Mouse (Mus musculus) forebrain, embryonic 10.5 days (tissue): ENCODE results near the gene Topbp1. TPM values are rescaled to one million over a fixed set of nuclear protein-coding genes. Genes with fewer than 3 reads are reported as not detected.
"Not testable (repeated sequence)": the region's sequence is repeated elsewhere in the genome, so short reads cannot be mapped to it uniquely, and the experiment has no call there.

Source experiments
- DNase-seq: peaks from one replicate; pipeline ENCODE4 v3.0.0-alpha.2; 2017; ENCODE audit warnings: low spot score; ENCODE audit errors: extremely low spot score
- H3K27ac ChIP-seq: fragments of 300-500 bp; sonication (generic); 2 replicates; pipeline ENCODE4 v1.5.1; 2016; ENCODE audit warnings: mild to moderate bottlenecking
- H3K27me3 ChIP-seq: fragments of 300-500 bp; sonication (generic); 2 replicates; pipeline ENCODE4 v1.6.1; 2016; ENCODE audit warnings: mild to moderate bottlenecking; ENCODE audit not compliant: poor library complexity, severe bottlenecking
- H3K36me3 ChIP-seq: fragments of 300-500 bp; sonication (generic); replicated peaks from 2 replicates; pipeline ENCODE4 v1.6.1; 2016; ENCODE audit warnings: mild to moderate bottlenecking, moderate library complexity
- H3K4me1 ChIP-seq: fragments of 300-500 bp; sonication (generic); 2 replicates; pipeline ENCODE4 v1.6.1; 2016
- H3K4me3 ChIP-seq: fragments of 300-500 bp; sonication (generic); 2 replicates; pipeline ENCODE4 v1.5.1; 2016; ENCODE audit warnings: mild to moderate bottlenecking, moderate library complexity
- H3K9me3 ChIP-seq: fragments of 300-500 bp; sonication (generic); 2 replicates; pipeline ENCODE4 v1.6.1; 2016; ENCODE audit warnings: mild to moderate bottlenecking, moderate library complexity
- WGBS: fragments of 180-500 bp; shearing (Covaris S2); methylation state at CpG from one replicate; pipeline ENCODE4 v1.1.7; 2016; 5-methylcytosine and 5-hydroxymethylcytosine counted together
- polyA plus RNA-seq: library from polyadenylated mRNA; unstranded; fragments of >200 nt; fragmentation: Nextera tagmentation; extraction: Ambion mirVana; gene quantifications from 2 replicates; pipeline ENCODE4 v1.2.1, GENCODE M21; 2016

Gene Topbp1
- polyA plus RNA-seq, 1 experiment from 2014 or later = 96.0 TPM

- no peak overlapping the region for H3K4me3 ChIP-seq
- 58% methylated on average over 3 of the region's 3 CpGs for WGBS
- DNase-seq = peak; percentile 35
- no peaks in the 10 kb centered on the region for H3K27me3 ChIP-seq
- H3K9me3 ChIP-seq = no peaks in the 10 kb centered on the region
- no peak overlapping the region for H3K27ac ChIP-seq
- H3K4me1 ChIP-seq = peaks cover 27% of the 10 kb centered on the region
- H3K36me3 ChIP-seq = peaks cover 10% of the 10 kb centered on the region
These were observed 2.3 kb upstream of the Topbp1 start for GRCm38 (mm10) chr9:103302666-103303065.

- under 1% methylated on average over 40 of the region's 40 CpGs for WGBS
- DNase-seq = no peak
These were observed 472 bp downstream of the Topbp1 start for GRCm38 (mm10) chr9:103305332-103306041.

GRCm38 (mm10) chr9:103309832-103310231, 4.8 kb downstream of the Topbp1 start:
- Histone ChIP-seq H3K36me3 (peaks cover 81% of the 10 kb centered on the region), H3K4me1 (peaks cover 28% of the 10 kb centered on the region)

More at GRCm38 (mm10) chr9:103305332-103306041, 472 bp downstream of the Topbp1 start:
- peaks cover 39% of the 10 kb centered on the region for H3K36me3 ChIP-seq
- H3K9me3 ChIP-seq = no peaks in the 10 kb centered on the region
- H3K27ac ChIP-seq = peak overlapping the region; percentile 98
- H3K27me3 ChIP-seq = no peaks in the 10 kb centered on the region
- H3K4me3 ChIP-seq = peak overlapping the region; percentile 94
- peaks cover 35% of the 10 kb centered on the region for H3K4me1 ChIP-seq

GRCm38 (mm10) chr9:103324678-103325077, 19.7 kb downstream of the Topbp1 start:
- Histone ChIP-seq H3K36me3 (peaks cover 100% of the 10 kb centered on the region), H3K4me3 (no peak overlapping the region)
- 89% methylated on average over 1 of the region's 2 CpGs for WGBS

More at GRCm38 (mm10) chr9:103309832-103310231, 4.8 kb downstream of the Topbp1 start:
- H3K9me3 ChIP-seq = no peaks in the 10 kb centered on the region
- no peak for DNase-seq
- H3K27ac ChIP-seq = no peak overlapping the region
- 91% methylated on average over 6 of the region's 6 CpGs for WGBS
- no peak overlapping the region for H3K4me3 ChIP-seq
- no peaks in the 10 kb centered on the region for H3K27me3 ChIP-seq

GRCm38 (mm10) chr9:103326449-103326848, 21.4 kb downstream of the Topbp1 start:
- no peaks in the 10 kb centered on the region for H3K27me3 ChIP-seq
- peaks cover 100% of the 10 kb centered on the region for H3K36me3 ChIP-seq
- 94% methylated on average over 9 of the region's 9 CpGs for WGBS
- no peak for DNase-seq
- no peak overlapping the region for H3K4me3 ChIP-seq
- no peak overlapping the region for H3K27ac ChIP-seq
- H3K4me1 ChIP-seq = no peaks in the 10 kb centered on the region
- H3K9me3 ChIP-seq = no peaks in the 10 kb centered on the region

More at GRCm38 (mm10) chr9:103324678-103325077, 19.7 kb downstream of the Topbp1 start:
- H3K9me3 ChIP-seq = no peaks in the 10 kb centered on the region
- H3K4me1 ChIP-seq = no peaks in the 10 kb centered on the region
- no peak overlapping the region for H3K27ac ChIP-seq
- no peak for DNase-seq
- no peaks in the 10 kb centered on the region for H3K27me3 ChIP-seq

- Histone ChIP-seq H3K36me3 (peaks cover 100% of the 10 kb centered on the region), H3K27me3 (no peaks in the 10 kb centered on the region), H3K9me3 (no peaks in the 10 kb centered on the region), H3K4me1 (no peaks in the 10 kb centered on the region), H3K27ac (no peak overlapping the region), H3K4me3 (no peak overlapping the region)
- DNase-seq = no peak
- 93% methylated on average over 6 of the region's 6 CpGs for WGBS
These were observed 27.6 kb downstream of the Topbp1 start for GRCm38 (mm10) chr9:103332663-103333062.

- H3K4me3 ChIP-seq = no peak overlapping the region
- no peaks in the 10 kb centered on the region for H3K4me1 ChIP-seq
- no peaks in the 10 kb centered on the region for H3K9me3 ChIP-seq
- no peaks in the 10 kb centered on the region for H3K27me3 ChIP-seq
- DNase-seq = no peak
- peaks cover 98% of the 10 kb centered on the region for H3K36me3 ChIP-seq
- H3K27ac ChIP-seq = no peak overlapping the region
These were observed 31.9 kb downstream of the Topbp1 start for GRCm38 (mm10) chr9:103336912-103337311.

- Histone ChIP-seq H3K36me3 (peaks cover 98% of the 10 kb centered on the region), H3K9me3 (no peaks in the 10 kb centered on the region)
- WGBS = 94% methylated on average over 4 of the region's 4 CpGs
These were observed 42.0 kb downstream of the Topbp1 start for GRCm38 (mm10) chr9:103347045-103347444.

GRCm38 (mm10) chr9:103347996-103348490, 43.0 kb downstream of the Topbp1 start:
- Histone ChIP-seq H3K4me1 (no peaks in the 10 kb centered on the region), H3K27me3 (no peaks in the 10 kb centered on the region), H3K27ac (no peak overlapping the region), H3K4me3 (no peak overlapping the region), H3K36me3 (peaks cover 98% of the 10 kb centered on the region), H3K9me3 (no peaks in the 10 kb centered on the region)
- DNase-seq = no peak
- 81% methylated on average over 1 of the region's 1 CpGs for WGBS

More at GRCm38 (mm10) chr9:103347045-103347444, 42.0 kb downstream of the Topbp1 start:
- Histone ChIP-seq H3K4me1 (no peaks in the 10 kb centered on the region), H3K27me3 (no peaks in the 10 kb centered on the region), H3K27ac (no peak overlapping the region), H3K4me3 (no peak overlapping the region)
- no peak for DNase-seq

- Histone ChIP-seq H3K36me3 (peaks cover 94% of the 10 kb centered on the region), H3K4me3 (no peak overlapping the region), H3K4me1 (no peaks in the 10 kb centered on the region), H3K27ac (no peak overlapping the region), H3K27me3 (no peaks in the 10 kb centered on the region), H3K9me3 (no peaks in the 10 kb centered on the region)
- DNase-seq = no peak
These were observed 43.8 kb downstream of the Topbp1 start for GRCm38 (mm10) chr9:103348791-103349190.

GRCm38 (mm10) chr9:103353500-103354260, 48.7 kb downstream of the Topbp1 start:
- 91% methylated on average over 7 of the region's 7 CpGs for WGBS
- H3K36me3 ChIP-seq = peaks cover 84% of the 10 kb centered on the region
- not testable (repeated sequence) for DNase-seq

GRCm38 (mm10) chr9:103357893-103358292, 52.9 kb downstream of the Topbp1 start:
- DNase-seq = no peak
- no peak overlapping the region for H3K27ac ChIP-seq
- no peaks in the 10 kb centered on the region for H3K27me3 ChIP-seq
- no peak overlapping the region for H3K4me3 ChIP-seq
- H3K36me3 ChIP-seq = peaks cover 85% of the 10 kb centered on the region
- H3K4me1 ChIP-seq = peaks cover 11% of the 10 kb centered on the region
- H3K9me3 ChIP-seq = no peaks in the 10 kb centered on the region

More at GRCm38 (mm10) chr9:103353500-103354260, 48.7 kb downstream of the Topbp1 start:
- H3K27me3 ChIP-seq, H3K9me3 ChIP-seq, H3K27ac ChIP-seq, H3K4me3 ChIP-seq, H3K4me1 ChIP-seq: not testable (repeated sequence)

- no peaks in the 10 kb centered on the region for H3K9me3 ChIP-seq
- DNase-seq = no peak
- H3K27ac ChIP-seq = no peak overlapping the region
- no peaks in the 10 kb centered on the region for H3K27me3 ChIP-seq
- H3K4me1 ChIP-seq = peaks cover 17% of the 10 kb centered on the region
- 100% methylated on average over 3 of the region's 4 CpGs for WGBS
- H3K4me3 ChIP-seq = no peak overlapping the region
- H3K36me3 ChIP-seq = peaks cover 89% of the 10 kb centered on the region
These were observed 53.5 kb downstream of the Topbp1 start for GRCm38 (mm10) chr9:103358545-103358944.
